Mouse (Mus musculus): ENCODE data around the gene Atf6.

Atf6 gene

GRCm38 (mm10) chr1:170655280-170655917 lies 212.2 kb downstream of the Atf6 start:
- DNase-seq, result no peak
